Mouse (Mus musculus): ENCODE measurements around the gene Tet2.

DNA sequence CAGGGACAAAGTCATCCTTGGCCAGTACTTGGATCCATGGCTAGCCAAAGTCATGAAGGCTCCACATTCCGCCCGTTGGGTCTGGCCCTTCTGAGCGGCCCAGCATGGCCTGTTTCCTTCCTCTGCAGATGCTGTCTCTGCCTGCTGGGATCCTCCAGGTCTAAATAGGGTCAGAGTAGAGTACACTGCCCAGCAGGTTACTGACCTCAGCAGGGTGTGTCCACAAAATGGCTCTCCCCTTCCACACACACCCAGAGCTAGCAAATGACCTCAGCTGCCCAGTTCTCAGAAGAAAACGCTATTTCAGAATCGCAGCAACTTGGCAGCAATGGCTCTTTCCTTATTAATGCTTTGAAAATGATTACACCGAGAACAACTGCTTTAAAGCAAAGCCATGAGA, 27.5 kb downstream of the Tet2 start:
- TF ChIP-seq POLR2A (IDR thresholded peaks at IDR 0.05; ENCODE audit: extremely low read depth, insufficient read depth, low read length) = no peak
- no peak for TF ChIP-seq CTCF (IDR thresholded peaks at IDR 0.05; ENCODE audit: low read depth, low read length)

Measured in liver, adult 2 months (tissue).